Mouse (Mus musculus) left cerebral cortex, postnatal 4 days (tissue): ENCODE results near the gene Hrc. TPM values are rescaled to one million over a fixed set of nuclear protein-coding genes. Genes with fewer than 3 reads are reported as not detected.
"Not testable (repeated sequence)": the region's sequence is repeated elsewhere in the genome, so short reads cannot be mapped to it uniquely, and the experiment has no call there.

ENCODE experiments used
- DNase-seq: peaks from one replicate; pipeline ENCODE4 v3.0.0-alpha.2; 2022
- intact Hi-C: fragments of 180-260 bp; cut with DNase I; formaldehyde crosslinking; loops from one replicate; pipeline ENCODE4 v1.15.1; 2025
- total RNA-seq, 2 experiments: library from RNA; stranded (reverse); gene quantifications; 2 replicates each; pipeline ENCODE4 v1.2.3; 2021

Hrc gene
- total RNA-seq, 2 experiments from 2014 or later: 0.36 to 0.38 TPM

- peak; percentile 37 for DNase-seq
- intact Hi-C loops: no loop called here
Observed at GRCm38 (mm10) chr7:45332685-45333425, 2.2 kb upstream of the Hrc start.

- DNase-seq: peak; percentile 79
- intact Hi-C loops: no loop called here
Observed at GRCm38 (mm10) chr7:45333431-45333982, 1.6 kb upstream of the Hrc start, which contains the start of gene Trpm4. Trpm4 (minus strand) TSS chr7:45333780.

DNA sequence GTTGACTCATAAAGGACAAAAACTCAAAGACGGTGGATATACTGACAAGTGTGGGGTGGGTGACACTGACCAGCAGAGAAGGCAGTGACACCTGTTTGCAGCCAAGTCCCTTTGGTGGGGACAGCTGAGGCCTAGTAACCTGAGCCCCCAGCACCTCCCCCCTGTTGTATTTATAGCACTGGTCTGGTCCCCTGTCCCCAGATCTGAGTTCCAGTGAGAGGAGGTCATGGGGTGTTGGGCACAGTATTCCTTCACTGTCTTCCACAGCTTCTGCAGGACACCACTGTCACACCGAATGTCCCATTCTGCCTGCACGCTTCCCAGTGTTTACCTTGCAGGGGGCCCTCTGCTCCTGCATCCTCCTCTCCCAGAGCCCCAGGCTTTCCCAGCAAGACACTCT lies 485 bp upstream of the Hrc start:
- intact Hi-C loops: no loop called here
- DNase-seq: no peak

GRCm38 (mm10) chr7:45336319-45336718 lies 1.2 kb downstream of the Hrc start:
- intact Hi-C loops: no loop called here
- no peak for DNase-seq

- DNase-seq: no peak
- intact Hi-C loops: no loop called here
Observed at GRCm38 (mm10) chr7:45337469-45337868, 2.4 kb downstream of the Hrc start.

GRCm38 (mm10) chr7:45338161-45338911 lies 3.2 kb downstream of the Hrc start:
- peak; percentile 29 for DNase-seq
- intact Hi-C loops: no loop called here

DNA sequence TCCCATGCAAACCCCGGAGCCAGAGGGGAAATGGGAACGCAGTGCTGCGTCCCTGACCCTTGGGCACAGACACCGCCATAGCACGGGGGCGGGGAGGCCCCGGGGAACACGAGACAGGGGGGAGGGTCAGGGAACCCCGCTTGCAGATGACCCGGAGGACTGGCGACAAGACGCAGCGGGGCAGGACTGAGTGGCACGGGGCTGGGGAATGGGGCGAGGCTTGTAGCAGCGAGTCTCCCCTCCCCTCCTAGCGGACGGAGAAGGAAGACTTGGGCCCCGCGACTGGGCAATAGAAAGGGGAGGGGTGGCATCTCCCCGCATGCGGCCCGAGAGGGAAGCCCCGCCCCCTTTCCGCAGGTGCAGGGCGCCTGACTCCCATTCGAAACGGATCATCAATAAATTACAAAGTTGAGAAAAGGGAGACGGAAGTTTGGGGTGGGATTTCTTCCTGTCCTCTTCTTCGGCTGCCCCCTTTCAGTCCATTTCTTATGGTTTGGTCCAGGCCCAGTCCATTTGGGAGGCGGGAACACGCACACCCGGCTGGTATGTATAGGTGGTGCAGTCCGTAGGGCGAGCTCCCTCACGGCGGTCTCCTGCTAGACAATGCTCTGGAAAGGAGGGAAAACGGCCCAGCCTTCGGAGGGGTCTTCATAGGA lies 4.4 kb downstream of the Hrc start:
- DNase-seq: peak; percentile 84
- intact Hi-C loops: no loop called here

DNA sequence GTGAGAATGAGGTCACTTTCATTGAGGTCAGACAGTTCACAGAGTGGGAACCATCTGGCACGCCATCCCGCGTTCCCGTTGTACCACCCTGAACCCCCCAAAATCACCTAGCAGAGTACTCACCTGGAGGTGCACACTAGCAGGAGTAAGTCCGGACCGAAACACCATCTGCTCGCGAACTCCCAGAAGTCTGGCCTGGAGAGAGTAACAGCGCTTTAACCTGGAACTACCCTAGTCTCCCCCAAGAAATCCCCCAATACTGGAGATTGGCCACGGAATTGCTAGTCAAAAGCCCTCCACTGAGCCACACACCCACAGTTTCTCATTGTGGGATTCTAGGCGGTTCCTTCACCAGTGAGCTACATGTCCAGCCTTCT lies 5.0 kb downstream of the Hrc start:
- DNase-seq: no peak
- intact Hi-C loops: no loop called here

DNA sequence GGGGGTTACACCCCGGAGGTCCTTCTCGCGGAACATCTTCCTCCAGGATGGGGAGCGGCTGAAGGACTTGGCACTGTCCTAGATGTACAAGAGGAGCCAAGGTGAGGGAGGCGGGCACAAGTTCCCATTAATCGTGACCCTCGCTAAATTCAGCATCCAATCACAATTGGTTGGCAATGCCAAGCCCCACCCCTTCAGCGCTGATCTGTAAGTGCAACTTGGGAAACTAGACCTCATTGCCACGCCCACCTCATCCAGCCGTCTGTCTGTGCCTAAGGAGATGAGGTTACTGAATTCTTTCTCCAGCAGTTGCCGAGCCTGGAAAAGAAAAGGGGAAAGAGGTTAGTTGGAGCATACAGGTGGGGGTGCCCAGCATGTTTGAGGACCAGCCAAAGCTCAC lies 5.6 kb downstream of the Hrc start:
- peak; percentile 36 for DNase-seq
- intact Hi-C loops: no loop called here

- intact Hi-C loops: no loop called here
- peak; percentile 87 for DNase-seq
Observed at GRCm38 (mm10) chr7:45341303-45341702, 6.2 kb downstream of the Hrc start.

DNA sequence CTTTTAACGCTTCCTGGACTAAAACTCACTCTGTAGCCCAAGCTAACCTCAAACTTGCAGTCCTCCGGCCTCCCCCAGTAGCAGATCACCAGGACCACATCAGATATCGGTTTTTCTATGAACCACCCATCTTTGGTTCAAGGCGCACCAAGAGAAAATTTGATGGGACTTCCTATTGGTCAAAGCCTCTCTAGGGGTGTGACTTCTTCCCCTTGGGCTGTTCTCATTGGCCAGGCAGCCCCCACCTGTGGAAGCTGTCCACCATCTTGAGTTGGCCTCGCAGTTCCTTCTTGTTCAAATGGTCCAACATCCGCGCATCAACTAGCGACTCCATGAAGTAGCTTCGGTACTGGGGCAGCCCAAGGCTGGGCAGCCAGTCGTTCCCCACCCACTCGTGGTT lies 7.0 kb downstream of the Hrc start:
- no peak for DNase-seq
- intact Hi-C loops: no loop called here

DNA sequence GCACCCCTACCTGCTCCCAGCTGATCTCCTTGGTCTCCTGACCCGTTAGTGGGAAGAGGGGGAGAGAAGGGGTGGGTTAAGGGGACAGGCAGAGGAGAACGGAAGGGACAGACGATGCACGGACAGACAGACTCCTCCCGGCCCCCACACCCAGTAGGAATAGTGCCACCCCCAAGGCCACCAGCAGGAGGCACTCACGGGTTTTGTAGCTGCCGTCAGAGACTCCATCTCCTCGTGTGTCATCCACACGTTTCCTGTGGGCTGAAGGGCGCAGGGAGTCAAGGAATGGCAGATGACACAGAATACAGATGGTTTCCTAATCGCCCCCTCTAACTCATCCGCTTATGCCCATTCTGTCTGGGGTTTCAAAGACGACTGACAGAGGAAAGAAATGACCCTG lies 8.5 kb downstream of the Hrc start:
- DNase-seq: no peak
- intact Hi-C loops: no loop called here

DNA sequence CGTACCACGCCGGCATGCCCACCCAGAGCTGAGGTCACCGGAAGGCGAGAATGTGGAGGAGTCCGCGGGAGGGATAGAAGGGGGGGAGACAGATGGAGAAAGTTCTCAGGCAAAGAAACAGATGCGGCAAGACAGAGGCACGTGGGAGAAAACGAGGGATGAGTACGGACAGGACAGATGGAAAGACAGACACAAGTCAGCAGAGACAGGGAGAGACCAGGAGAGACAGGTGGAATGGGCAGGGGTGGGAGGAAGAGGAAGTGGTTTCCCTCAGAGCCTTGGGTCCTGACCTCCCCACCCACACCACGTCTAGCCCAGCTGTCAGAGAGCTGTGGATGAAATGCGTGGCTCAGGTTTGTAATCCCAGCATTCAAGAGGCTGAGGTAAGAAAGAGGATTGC lies 11.8 kb downstream of the Hrc start:
- intact Hi-C loops: no loop called here
- DNase-seq: no peak

DNA sequence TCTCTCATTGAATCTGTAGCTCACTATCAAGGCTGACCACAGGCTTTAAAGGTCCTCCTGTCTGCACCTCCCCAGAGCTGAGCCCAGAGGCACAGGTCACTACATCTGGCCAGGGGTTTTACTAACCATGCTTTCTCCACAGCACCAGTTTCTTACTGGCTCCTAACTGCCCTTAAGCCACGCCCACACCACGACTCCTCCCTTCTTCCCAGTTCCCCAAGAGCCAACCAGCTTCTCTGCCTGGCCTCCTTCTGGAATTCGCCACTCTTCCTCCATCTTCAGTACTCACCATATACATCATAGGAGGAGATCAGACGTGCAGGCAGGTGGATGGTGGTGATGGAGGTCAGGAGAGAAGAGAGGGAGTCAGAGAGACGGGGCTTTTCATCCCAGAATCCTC lies 18.0 kb downstream of the Hrc start:
- intact Hi-C loops: no loop called here
- no peak for DNase-seq

- intact Hi-C loops: no loop called here
- no peak for DNase-seq
Observed at GRCm38 (mm10) chr7:45355318-45356020, 20.4 kb downstream of the Hrc start.

- intact Hi-C loops: no loop called here
Observed at GRCm38 (mm10) chr7:45356087-45356486, 21.0 kb downstream of the Hrc start.

GRCm38 (mm10) chr7:45359081-45359480 lies 24.0 kb downstream of the Hrc start:
- intact Hi-C loops, DNase-seq: not testable (repeated sequence)

More at GRCm38 (mm10) chr7:45356087-45356486, 21.0 kb downstream of the Hrc start:
- no peak for DNase-seq

GRCm38 (mm10) chr7:45360404-45361125 lies 25.5 kb downstream of the Hrc start:
- intact Hi-C loops: no loop called here
- no peak for DNase-seq

GRCm38 (mm10) chr7:45361243-45361804 lies 26.2 kb downstream of the Hrc start:
- intact Hi-C loops: no loop called here
- peak; percentile 91 for DNase-seq

- intact Hi-C loops: no loop called here
- peak; percentile 60 for DNase-seq
Observed at GRCm38 (mm10) chr7:45362801-45363200, 27.7 kb downstream of the Hrc start.
